Mouse (Mus musculus) myocyte (in vitro differentiated cells): ENCODE measurements at regions not wholly inside any gene's neighbourhood (a gene's known extent, or its start where the extent isn't known, plus 50 kb on each side); places are given as distances from the start of the nearest gene placed in this dataset.

Experiments
- MYOG ChIP-seq, 3 experiments: IDR thresholded peaks; one replicate each; pipeline ENCODE4 v1.6.1; 2011; ENCODE audit warnings: control low read depth in 2 of 3, low read depth in 2 of 3, mild to moderate bottlenecking in 2 of 3; ENCODE audit not compliant: insufficient read length in 2 of 3, control insufficient read depth in 1 of 3, insufficient read depth in 1 of 3
- POLR2A ChIP-seq: IDR thresholded peaks from one replicate; pipeline ENCODE4 v1.6.1; 2011; ENCODE audit warnings: low read depth, mild to moderate bottlenecking, control low read depth, moderate library complexity; ENCODE audit not compliant: insufficient read length

DNA sequence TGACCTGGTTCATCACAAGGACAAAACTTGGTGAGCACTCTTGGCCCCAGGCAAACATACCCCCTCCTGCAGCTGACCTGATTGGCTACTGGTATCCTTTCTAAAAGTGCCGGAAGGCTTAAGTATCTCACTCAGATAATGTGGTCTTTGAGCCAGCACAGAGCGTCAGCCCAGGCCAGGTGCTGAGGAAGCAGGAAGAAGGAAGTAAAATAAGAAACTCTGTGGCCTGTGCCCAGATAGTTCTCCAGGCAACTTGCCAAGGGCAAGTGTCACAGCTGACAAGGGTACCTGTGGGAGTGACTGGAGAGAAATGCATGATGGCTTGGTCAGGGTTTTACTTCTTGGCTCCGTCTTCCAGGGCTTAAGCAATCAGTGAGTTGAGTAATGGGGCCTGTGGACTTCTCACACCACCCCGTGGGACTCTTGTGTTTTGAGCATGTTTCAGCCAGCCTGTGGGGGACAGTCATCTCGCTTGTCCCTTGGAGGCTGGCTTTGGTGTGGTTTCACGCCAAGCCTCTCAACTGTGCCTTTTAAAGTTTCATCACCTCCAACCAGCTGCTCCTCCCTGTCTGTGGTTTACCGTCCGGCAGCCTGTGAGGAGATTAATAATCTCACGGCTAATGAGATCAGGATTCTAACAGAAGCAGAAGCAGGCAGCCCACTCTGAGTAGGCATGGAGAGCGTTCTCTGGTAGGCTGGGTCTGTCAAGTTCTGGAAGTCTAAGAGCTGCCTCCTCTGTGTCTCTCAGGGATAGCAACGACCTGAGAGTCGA is 356.8 kb downstream of the Agtpbp1 start:
- TF ChIP-seq MYOG (IDR thresholded peaks at IDR 0.05; ENCODE audit: control insufficient read depth in 1 of 3, insufficient read depth in 1 of 3, insufficient read length in 2 of 3, low read depth in 2 of 3): no peak
- no peak for TF ChIP-seq POLR2A
